Mouse (Mus musculus): ENCODE measurements around the gene Mtr. TPM values are rescaled to one million over a fixed set of nuclear protein-coding genes. Genes with fewer than 3 reads are reported as not detected.

Gene Mtr
- 5.4 and 5.6 TPM in 2 replicates for polyA plus RNA-seq (2015; fragmentation: Nextera tagmentation; extraction: Ambion mirVana)

DNA sequence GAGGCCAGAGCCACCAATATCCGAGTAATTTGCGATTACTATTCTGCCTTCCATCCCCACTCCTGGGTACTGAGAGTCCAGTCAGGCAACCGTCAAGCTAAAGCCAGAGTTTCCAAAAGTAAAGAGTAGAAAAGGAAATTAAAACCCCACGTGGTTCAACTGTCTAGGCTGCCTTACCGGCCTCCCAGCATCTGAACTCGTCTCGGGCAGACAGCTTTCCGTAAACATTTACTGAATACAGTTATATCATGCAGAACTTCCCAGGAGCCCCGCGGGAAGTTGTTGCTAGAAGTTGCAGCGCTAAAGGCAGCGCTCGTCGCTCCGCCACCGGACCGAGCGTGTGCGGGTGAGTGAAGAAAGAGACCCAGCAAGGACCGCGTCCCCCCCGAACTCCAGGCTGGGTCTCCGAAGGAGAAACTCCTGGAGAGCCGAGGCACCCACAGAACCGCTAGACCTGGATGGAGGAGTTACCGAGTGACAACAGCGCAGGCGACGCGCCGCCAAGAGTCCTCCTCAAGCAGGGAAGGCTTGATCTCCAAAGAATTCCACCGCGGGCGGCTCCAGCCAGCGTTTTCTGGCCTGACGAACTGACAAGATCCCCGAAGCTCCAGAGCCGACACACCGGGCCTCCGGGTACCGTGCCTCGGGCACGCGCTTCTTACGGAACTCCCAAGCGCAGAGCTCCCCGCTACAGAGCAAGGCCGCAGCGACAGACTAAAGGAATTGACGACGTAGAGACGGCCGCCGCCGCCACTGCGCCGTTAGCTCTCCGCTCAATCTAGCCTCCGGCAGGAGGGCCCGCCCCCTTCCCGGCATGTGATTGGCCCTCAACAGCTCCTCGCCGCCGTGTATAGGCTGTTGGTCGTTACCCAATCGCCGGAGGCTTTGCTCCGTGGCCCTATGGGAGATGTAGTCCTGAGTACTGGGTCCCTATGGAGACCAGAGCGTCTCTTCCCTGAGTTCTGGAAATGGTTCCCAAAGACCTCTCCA, at the start of gene Mtr:
Gene Mtr, minus strand, starts transcription at position 723 of the 990 bp plus-strand sequence.
- Histone ChIP-seq H3K4me1 (replicated peaks) (peaks cover 20% of the 10 kb centered on the region), H3K4me3 (peak within 1 kb of the TSS; percentile 65), H3K9ac (peak within 1 kb of the TSS; percentile 81), H3K27ac (replicated peaks) (peak within 1 kb of the TSS; percentile 86), H3K9me3 (no peaks in the 10 kb centered on the region), H3K4me2 (peak within 1 kb of the TSS; percentile 82), H3K36me3 (no peaks in the 10 kb centered on the region), H3K27me3 (no peaks in the 10 kb centered on the region)
- under 1% methylated on average over 69 of the region's 69 CpGs for WGBS
- ATAC-seq (ENCODE audit: low read depth): peak; percentile 100

DNA sequence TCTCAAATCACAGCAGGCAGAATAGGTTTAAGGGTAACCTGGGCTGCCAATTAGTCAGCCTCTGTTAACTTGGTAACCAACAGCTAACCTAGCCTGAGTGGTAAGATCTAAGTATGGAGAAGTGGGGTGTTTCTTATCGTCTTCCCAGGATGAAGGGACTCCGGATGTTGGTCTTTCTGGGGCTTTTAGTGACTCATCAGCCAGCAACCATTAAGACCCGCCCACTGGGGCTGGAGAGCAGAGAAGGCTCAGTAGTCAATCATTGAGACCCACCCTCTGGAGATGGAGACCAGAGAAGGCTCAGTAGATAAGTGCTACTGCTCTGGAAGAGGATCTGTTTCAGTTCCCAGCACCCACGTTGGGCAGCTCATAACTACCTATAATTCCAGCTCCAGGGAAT, 49.4 kb upstream of the Mtr start:
- Histone ChIP-seq H3K4me2 (no peak overlapping the region), H3K4me1 (replicated peaks) (peaks cover 6% of the 10 kb centered on the region; the same call in 1 of the 2 replicates), H3K36me3 (no peaks in the 10 kb centered on the region), H3K9me3 (no peaks in the 10 kb centered on the region), H3K27ac (replicated peaks) (no peak overlapping the region), H3K27me3 (no peaks in the 10 kb centered on the region), H3K4me3 (no peak overlapping the region), H3K9ac (no peak overlapping the region)
- ATAC-seq (ENCODE audit: low read depth): no peak
- 80% methylated on average over 4 of the region's 4 CpGs for WGBS

DNA sequence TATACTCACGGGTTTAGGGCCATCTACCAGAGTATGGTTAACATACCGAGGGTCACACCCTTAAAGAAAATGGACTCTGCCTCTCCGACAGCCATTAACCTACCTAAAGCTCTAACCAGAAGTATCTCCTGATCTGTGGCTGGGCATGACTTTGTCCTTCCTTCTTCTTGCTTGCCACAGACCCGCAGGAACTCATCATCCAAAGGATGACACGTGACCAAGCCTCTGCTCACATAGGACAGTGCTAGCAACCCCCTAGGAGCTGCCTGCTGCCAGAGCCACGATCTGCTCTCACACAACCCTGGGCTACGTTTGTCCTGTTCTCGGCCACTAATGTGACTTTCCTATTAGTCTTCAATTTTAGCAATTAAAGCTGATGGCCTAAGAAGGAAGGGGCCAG, 47.6 kb upstream of the Mtr start:
- 90% methylated on average over 8 of the region's 8 CpGs for WGBS
- Histone ChIP-seq H3K4me1 (replicated peaks) (no peaks in the 10 kb centered on the region), H3K4me3 (no peak overlapping the region), H3K36me3 (no peaks in the 10 kb centered on the region), H3K27ac (replicated peaks) (no peak overlapping the region), H3K4me2 (no peak overlapping the region), H3K27me3 (no peaks in the 10 kb centered on the region), H3K9ac (no peak overlapping the region), H3K9me3 (no peaks in the 10 kb centered on the region)
- ATAC-seq (ENCODE audit: low read depth): no peak

DNA sequence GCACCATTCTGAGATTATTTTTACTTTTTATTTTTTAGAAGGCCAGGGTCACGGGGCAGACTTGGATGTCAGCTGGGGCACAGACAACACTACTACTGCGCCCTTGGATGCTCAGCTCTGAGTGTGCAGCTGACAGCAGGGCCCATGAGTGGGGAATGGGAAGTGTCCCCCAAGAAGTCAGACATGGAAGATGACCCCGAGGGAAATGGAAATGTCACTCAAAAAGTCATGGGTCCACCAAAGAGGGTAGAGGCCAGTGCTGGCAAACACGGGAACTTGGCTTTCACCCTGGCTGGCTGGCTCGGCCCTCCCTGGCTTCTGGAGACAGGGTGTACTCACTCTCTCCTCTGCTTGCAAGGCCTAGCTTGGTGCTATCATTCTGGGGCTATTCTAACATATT, 47.1 kb upstream of the Mtr start:
- WGBS: 90% methylated on average over 5 of the region's 5 CpGs
- no peaks in the 10 kb centered on the region for H3K4me1 ChIP-seq (replicated peaks)
- H3K4me2 ChIP-seq: no peak overlapping the region
- ATAC-seq (ENCODE audit: low read depth): no peak
- no peak overlapping the region for H3K27ac ChIP-seq (replicated peaks)
- no peaks in the 10 kb centered on the region for H3K9me3 ChIP-seq
- H3K4me3 ChIP-seq: no peak overlapping the region
- H3K36me3 ChIP-seq: no peaks in the 10 kb centered on the region
- H3K9ac ChIP-seq: no peak overlapping the region
- no peaks in the 10 kb centered on the region for H3K27me3 ChIP-seq

DNA sequence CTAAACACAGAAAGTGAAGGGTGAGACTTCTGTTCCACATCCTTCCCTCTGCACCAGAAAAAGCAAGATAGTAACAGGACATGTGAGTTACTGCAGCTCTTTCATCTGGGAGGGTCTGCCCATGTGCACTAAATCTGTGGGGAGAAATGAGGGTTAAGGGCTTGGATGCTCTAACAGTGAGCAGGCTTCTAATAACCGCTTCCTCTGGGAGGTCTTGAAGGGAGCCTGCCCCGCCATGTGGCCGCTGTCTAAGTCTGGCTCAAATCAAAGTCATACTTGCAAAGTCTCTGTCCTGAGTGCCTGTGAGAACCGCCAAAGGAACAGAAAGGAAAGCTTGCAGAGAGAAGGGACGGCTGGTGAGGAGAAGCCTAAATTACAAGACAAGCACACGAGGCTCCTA, 39.9 kb upstream of the Mtr start:
- Histone ChIP-seq H3K4me1 (replicated peaks) (no peaks in the 10 kb centered on the region), H3K9ac (no peak overlapping the region), H3K9me3 (no peaks in the 10 kb centered on the region), H3K4me3 (no peak overlapping the region), H3K36me3 (no peaks in the 10 kb centered on the region), H3K27me3 (no peaks in the 10 kb centered on the region), H3K4me2 (no peak overlapping the region), H3K27ac (replicated peaks) (no peak overlapping the region)
- WGBS: 84% methylated on average over 6 of the region's 6 CpGs
- ATAC-seq (ENCODE audit: low read depth): no peak

DNA sequence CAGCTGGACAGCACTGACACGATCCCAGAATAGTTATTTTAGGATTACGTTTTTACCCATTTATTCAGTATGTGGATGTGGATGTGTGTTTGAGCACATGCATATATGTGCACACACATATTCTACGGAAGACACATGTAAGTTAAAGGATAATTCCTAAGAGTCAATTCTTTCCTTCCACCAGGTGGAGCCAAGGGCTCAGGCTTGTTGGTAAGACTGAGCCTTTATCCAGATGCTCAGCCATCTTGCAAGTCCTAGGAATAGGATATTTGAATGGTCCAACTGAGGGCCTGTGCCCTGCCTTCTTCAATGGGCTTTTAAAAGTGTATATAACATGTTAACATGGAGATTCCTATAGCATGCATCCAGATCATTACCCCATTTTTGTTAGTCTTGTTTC, 38.8 kb upstream of the Mtr start:
- WGBS: 96% methylated on average over 3 of the region's 3 CpGs
- H3K4me2 ChIP-seq: no peak overlapping the region
- no peaks in the 10 kb centered on the region for H3K36me3 ChIP-seq
- no peak overlapping the region for H3K27ac ChIP-seq (replicated peaks)
- no peaks in the 10 kb centered on the region for H3K4me1 ChIP-seq (replicated peaks)
- no peaks in the 10 kb centered on the region for H3K9me3 ChIP-seq
- no peak for ATAC-seq (ENCODE audit: low read depth)
- no peaks in the 10 kb centered on the region for H3K27me3 ChIP-seq
- no peak overlapping the region for H3K4me3 ChIP-seq
- no peak overlapping the region for H3K9ac ChIP-seq

DNA sequence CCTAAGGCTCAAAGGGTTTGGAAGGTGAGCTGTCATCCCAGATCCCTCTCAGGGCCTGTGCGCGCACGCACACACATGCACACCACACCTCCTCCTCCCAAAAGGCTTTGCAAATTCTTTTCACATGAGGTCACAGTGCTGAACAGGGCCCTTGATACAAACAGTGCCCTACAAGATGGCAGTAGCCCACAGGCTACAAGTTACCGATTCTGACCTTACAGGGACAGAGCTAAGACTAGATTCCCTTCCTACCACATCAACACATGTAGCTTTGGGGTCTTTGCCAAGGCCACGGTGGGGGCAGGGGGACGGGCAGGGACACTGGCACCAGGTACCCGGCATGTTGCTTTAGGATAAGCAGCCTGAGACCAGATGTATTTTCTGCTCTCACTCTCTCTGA, 35.9 kb upstream of the Mtr start:
- Histone ChIP-seq H3K9me3 (no peaks in the 10 kb centered on the region), H3K4me3 (no peak overlapping the region), H3K4me2 (no peak overlapping the region), H3K4me1 (replicated peaks) (no peaks in the 10 kb centered on the region), H3K27me3 (no peaks in the 10 kb centered on the region), H3K9ac (no peak overlapping the region), H3K36me3 (no peaks in the 10 kb centered on the region), H3K27ac (replicated peaks) (no peak overlapping the region)
- WGBS: 93% methylated on average over 7 of the region's 7 CpGs
- ATAC-seq (ENCODE audit: low read depth): no peak

DNA sequence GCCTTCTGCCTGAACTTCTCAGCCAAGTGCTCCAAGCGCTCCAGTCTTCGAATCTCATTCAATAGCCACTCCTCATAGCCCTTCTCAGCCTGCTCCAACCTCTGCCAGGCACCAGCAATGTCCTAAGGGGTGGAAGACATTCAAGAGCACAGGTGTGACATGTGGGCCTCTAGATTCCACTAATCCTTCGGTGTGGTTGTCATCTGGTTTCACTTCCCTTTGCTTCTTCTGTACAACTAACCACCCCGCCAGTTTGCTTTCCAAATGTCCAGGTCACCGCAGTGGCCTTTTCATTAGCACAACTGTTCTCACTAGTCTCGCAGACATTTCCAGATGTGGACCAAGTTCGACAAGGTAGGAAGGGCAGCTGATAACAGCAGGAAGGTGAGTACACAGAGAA, 32.8 kb upstream of the Mtr start:
- Histone ChIP-seq H3K4me1 (replicated peaks) (no peaks in the 10 kb centered on the region), H3K27ac (replicated peaks) (no peak overlapping the region), H3K4me3 (no peak overlapping the region), H3K36me3 (no peaks in the 10 kb centered on the region), H3K9me3 (no peaks in the 10 kb centered on the region), H3K27me3 (no peaks in the 10 kb centered on the region), H3K9ac (no peak overlapping the region), H3K4me2 (no peak overlapping the region)
- WGBS: 91% methylated on average over 7 of the region's 7 CpGs
- ATAC-seq (ENCODE audit: low read depth): no peak

DNA sequence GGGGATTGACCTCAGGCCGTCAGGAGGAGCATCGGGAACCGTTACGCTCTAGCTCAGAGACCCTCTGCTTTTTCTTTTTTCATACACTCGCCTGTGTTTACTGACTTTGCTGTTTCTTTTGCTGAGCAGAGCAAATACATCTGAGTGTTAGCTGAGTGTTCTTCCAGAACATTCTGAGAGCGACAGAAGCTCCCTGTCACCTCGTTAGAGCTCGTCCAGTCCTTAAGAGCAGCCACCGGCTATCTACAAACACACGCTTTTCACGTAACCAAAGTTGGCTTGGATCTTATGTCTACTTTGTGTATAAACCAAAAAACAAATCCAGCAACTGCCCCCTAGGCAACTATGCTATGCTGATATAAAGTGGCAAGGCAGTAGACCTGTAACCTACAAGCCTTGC, 26.6 kb upstream of the Mtr start:
- Histone ChIP-seq H3K27ac (replicated peaks) (no peak overlapping the region), H3K27me3 (no peaks in the 10 kb centered on the region), H3K4me3 (no peak overlapping the region), H3K9ac (no peak overlapping the region), H3K9me3 (no peaks in the 10 kb centered on the region), H3K4me1 (replicated peaks) (no peaks in the 10 kb centered on the region), H3K36me3 (no peaks in the 10 kb centered on the region), H3K4me2 (no peak overlapping the region)
- ATAC-seq (ENCODE audit: low read depth): no peak
- WGBS: 95% methylated on average over 11 of the region's 11 CpGs

DNA sequence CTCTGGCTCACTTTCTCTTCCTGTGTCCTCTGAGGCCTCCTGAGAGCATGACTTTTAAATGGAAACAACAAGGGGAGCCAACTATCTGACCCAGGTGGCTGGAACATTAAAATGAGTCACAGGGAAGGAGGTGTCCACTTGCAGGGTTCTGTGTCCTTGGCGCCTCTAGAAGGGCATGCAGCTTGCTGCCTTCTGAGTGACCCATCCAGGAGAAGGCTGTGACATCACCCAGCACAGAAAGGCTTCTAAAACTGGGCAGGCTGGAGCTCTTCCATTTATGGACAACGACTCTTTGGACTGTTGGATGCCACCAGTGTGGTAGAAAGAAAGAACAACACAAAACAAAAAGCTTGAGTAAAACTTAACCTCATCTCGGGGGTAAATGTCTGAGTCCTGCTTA, 25.9 kb upstream of the Mtr start:
- H3K4me1 ChIP-seq (replicated peaks): no peaks in the 10 kb centered on the region
- H3K9ac ChIP-seq: no peak overlapping the region
- no peak overlapping the region for H3K27ac ChIP-seq (replicated peaks)
- H3K4me3 ChIP-seq: no peak overlapping the region
- 88% methylated on average over 3 of the region's 3 CpGs for WGBS
- no peaks in the 10 kb centered on the region for H3K27me3 ChIP-seq
- no peaks in the 10 kb centered on the region for H3K36me3 ChIP-seq
- H3K9me3 ChIP-seq: no peaks in the 10 kb centered on the region
- ATAC-seq (ENCODE audit: low read depth): no peak
- no peak overlapping the region for H3K4me2 ChIP-seq

DNA sequence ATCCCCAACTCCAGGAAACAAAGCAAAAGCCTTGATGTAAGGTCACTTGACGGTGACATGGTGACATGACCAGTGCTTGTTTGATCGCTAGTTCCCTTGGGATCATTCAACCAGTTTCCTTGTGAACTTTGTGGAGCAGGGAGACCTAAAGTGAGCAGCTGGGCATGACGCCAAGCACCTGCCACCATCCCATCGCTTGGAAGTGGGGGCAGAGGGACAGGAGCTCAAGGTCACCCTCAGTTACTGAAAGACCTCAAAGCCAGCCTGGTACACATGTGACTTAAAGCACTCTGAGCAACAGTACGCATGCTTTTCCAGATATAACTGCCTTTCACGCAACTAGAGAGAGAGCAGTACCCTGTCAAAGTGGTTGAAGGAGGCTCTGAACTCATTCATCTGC, 16.8 kb upstream of the Mtr start:
- Histone ChIP-seq H3K4me3 (no peak overlapping the region), H3K4me1 (replicated peaks) (no peaks in the 10 kb centered on the region), H3K27ac (replicated peaks) (no peak overlapping the region), H3K36me3 (no peaks in the 10 kb centered on the region), H3K4me2 (no peak overlapping the region), H3K9ac (no peak overlapping the region), H3K27me3 (no peaks in the 10 kb centered on the region), H3K9me3 (no peaks in the 10 kb centered on the region)
- no peak for ATAC-seq (ENCODE audit: low read depth)
- 85% methylated on average over 6 of the region's 6 CpGs for WGBS

DNA sequence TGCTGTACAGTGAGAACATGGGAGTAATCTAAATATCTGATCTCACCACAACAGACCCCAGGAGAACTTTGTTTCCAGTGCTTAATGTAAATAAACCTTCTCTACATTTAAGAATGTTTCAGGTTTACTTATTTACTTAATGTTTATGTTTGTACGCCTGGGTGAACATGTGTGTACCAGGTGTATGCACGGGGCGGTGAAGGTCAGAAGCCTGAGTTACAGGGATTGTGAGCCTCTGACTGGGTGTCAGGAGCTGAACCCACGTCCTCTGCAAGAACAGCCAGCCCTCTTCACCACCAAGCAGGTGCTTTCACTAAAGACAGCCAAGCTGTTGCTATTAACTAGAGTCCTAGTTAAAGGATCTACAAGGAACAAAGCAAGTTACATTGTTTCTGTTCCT, 16.3 kb upstream of the Mtr start:
- WGBS: 85% methylated on average over 4 of the region's 4 CpGs
- H3K4me3 ChIP-seq: no peak overlapping the region
- no peak overlapping the region for H3K27ac ChIP-seq (replicated peaks)
- no peaks in the 10 kb centered on the region for H3K36me3 ChIP-seq
- H3K9me3 ChIP-seq: no peaks in the 10 kb centered on the region
- no peak for ATAC-seq (ENCODE audit: low read depth)
- no peak overlapping the region for H3K4me2 ChIP-seq
- no peaks in the 10 kb centered on the region for H3K27me3 ChIP-seq
- no peak overlapping the region for H3K9ac ChIP-seq
- no peaks in the 10 kb centered on the region for H3K4me1 ChIP-seq (replicated peaks)

DNA sequence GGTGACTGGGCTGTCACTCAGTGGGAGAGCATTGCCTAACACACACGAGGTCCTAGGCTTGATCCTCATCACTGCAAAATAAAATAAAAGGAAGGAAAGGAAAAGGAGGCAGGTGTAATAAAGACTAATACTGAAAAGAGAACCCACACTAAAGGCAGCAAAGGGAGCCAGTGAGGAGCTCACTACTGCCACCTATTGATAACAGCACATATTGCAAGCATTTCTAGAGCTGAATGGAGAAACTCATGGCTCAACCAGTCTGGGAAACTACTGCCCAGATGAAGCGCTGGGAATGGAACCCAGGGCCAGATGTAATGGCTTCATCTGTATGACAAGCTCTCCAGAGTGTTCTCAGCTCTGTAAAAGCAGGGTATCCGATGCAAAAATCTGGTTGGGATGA, 15.0 kb upstream of the Mtr start:
- no peaks in the 10 kb centered on the region for H3K9me3 ChIP-seq
- H3K27me3 ChIP-seq: no peaks in the 10 kb centered on the region
- 65% methylated on average over 3 of the region's 3 CpGs for WGBS
- no peak for ATAC-seq (ENCODE audit: low read depth)
- H3K36me3 ChIP-seq: no peaks in the 10 kb centered on the region
- H3K4me3 ChIP-seq: no peak overlapping the region
- no peaks in the 10 kb centered on the region for H3K4me1 ChIP-seq (replicated peaks)
- H3K4me2 ChIP-seq: no peak overlapping the region
- no peak overlapping the region for H3K27ac ChIP-seq (replicated peaks)
- no peak overlapping the region for H3K9ac ChIP-seq
